Mouse (Mus musculus) myocyte (in vitro differentiated cells): Measurements from ENCODE around the gene Nalcn.

Source experiments
- CEBPB ChIP-seq: IDR thresholded peaks from 2 replicates; pipeline ENCODE4 v1.6.1; 2011; ENCODE audit warnings: mild to moderate bottlenecking, moderate library complexity; ENCODE audit not compliant: poor library complexity, insufficient read depth, severe bottlenecking
- E2F4 ChIP-seq: IDR thresholded peaks from one replicate; pipeline ENCODE4 v1.6.1; 2011; ENCODE audit warnings: mild to moderate bottlenecking, control low read depth, moderate library complexity; ENCODE audit not compliant: insufficient read depth
- MAX ChIP-seq: IDR thresholded peaks from one replicate; pipeline ENCODE4 v1.6.1; 2011; ENCODE audit warnings: low read depth, mild to moderate bottlenecking, control low read depth
- MYOD1 ChIP-seq, 3 experiments: IDR thresholded peaks; one replicate each; pipeline ENCODE4 v1.6.1; 2011; ENCODE audit warnings: control low read depth in 2 of 3, low read depth in 2 of 3, mild to moderate bottlenecking in 2 of 3, moderate library complexity in 1 of 3; ENCODE audit not compliant: insufficient read length in 2 of 3, control insufficient read depth in 1 of 3
- MYOG ChIP-seq, 3 experiments: IDR thresholded peaks; one replicate each; pipeline ENCODE4 v1.6.1; 2011; ENCODE audit warnings: control low read depth in 2 of 3, low read depth in 2 of 3, mild to moderate bottlenecking in 2 of 3; ENCODE audit not compliant: insufficient read length in 2 of 3, control insufficient read depth in 1 of 3, insufficient read depth in 1 of 3
- POLR2A ChIP-seq: IDR thresholded peaks from one replicate; pipeline ENCODE4 v1.6.1; 2011; ENCODE audit warnings: low read depth, mild to moderate bottlenecking, control low read depth, moderate library complexity; ENCODE audit not compliant: insufficient read length
- POLR2AphosphoS2 ChIP-seq: IDR thresholded peaks from one replicate; pipeline ENCODE4 v1.6.1; 2011; ENCODE audit warnings: low read depth, control low read depth; ENCODE audit not compliant: insufficient read length
- REST ChIP-seq: IDR thresholded peaks from one replicate; pipeline ENCODE4 v1.6.1; 2011; ENCODE audit warnings: mild to moderate bottlenecking, control low read depth, moderate library complexity; ENCODE audit not compliant: insufficient read depth, insufficient read length
- SRF ChIP-seq: IDR thresholded peaks from one replicate; pipeline ENCODE4 v1.6.1; 2011; ENCODE audit warnings: low read depth; ENCODE audit not compliant: control insufficient read depth, insufficient read length
- TCF12 ChIP-seq: IDR thresholded peaks from one replicate; pipeline ENCODE4 v1.6.1; 2011; ENCODE audit warnings: mild to moderate bottlenecking, control low read depth; ENCODE audit not compliant: poor library complexity, insufficient read depth, severe bottlenecking
- TCF3 ChIP-seq: IDR thresholded peaks from one replicate; pipeline ENCODE4 v1.6.1; 2011; ENCODE audit warnings: low read depth, control low read depth; ENCODE audit not compliant: insufficient read length
- USF1 ChIP-seq: IDR thresholded peaks from one replicate; pipeline ENCODE4 v1.6.1; 2011; ENCODE audit warnings: low read depth, mild to moderate bottlenecking, control low read depth, moderate library complexity

- TF ChIP-seq POLR2A: no peak
- TF ChIP-seq E2F4: no peak
- no peak for TF ChIP-seq MAX
- no peak for TF ChIP-seq CEBPB
- no peak for TF ChIP-seq TCF12
- TF ChIP-seq MYOD1 (IDR thresholded peaks at IDR 0.05; ENCODE audit: control insufficient read depth in 1 of 3, insufficient read length in 2 of 3, low read depth in 2 of 3): no peak
- no peak for TF ChIP-seq USF1
- TF ChIP-seq REST: no peak
- TF ChIP-seq MYOG (IDR thresholded peaks at IDR 0.05; ENCODE audit: control insufficient read depth in 1 of 3, insufficient read depth in 1 of 3, insufficient read length in 2 of 3, low read depth in 2 of 3): no peak
- TF ChIP-seq TCF3: no peak
- TF ChIP-seq POLR2AphosphoS2: no peak
- TF ChIP-seq SRF: no peak
These were observed 93.9 kb downstream of the Nalcn start for GRCm38 (mm10) chr14:123533000-123533399.
